Mouse (Mus musculus): Measurements from ENCODE around the gene Sod1.

Gene Sod1

DNA sequence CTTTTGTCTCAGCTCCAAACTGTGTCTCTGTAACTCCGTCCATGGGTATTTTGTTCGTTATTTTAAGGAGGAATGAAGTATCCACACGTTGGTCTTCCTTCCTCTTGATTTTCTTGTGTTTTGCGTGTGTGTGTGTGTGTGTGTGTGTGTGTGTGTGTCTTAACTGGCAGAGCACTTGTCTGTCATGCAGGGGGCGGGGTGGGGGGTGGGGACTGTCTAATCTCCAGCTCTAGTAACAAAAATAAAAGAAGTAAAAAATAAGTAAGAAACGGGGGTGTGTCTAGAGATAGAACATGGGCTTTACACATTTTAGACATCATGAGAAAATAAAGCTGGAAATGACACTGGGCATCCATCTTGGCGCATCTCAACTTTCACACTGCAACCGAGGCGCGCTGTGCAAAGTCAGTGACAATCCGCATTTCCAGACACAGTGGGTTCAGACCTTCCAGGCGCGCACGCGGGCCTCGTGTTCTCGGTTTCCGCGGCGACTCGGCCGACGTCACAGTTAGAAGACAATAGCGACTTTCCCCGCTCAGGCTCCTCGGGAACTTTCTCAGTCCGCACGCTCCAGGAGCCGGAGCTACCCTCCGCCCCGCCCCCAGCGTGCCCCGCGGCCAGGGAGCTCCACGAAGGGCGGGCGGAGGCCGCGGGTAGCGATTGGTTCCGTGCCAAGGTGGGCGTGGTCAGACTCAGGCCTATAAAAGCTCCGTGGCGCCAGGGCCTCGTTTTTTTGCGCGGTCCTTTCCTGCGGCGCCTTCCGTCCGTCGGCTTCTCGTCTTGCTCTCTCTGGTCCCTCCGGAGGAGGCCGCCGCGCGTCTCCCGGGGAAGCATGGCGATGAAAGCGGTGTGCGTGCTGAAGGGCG is at the start of gene Sod1:
TSS of gene Sod1 (plus strand) at position 729 of the 866 bp plus-strand sequence.
- DNase-seq = peak; percentile 98

DNA sequence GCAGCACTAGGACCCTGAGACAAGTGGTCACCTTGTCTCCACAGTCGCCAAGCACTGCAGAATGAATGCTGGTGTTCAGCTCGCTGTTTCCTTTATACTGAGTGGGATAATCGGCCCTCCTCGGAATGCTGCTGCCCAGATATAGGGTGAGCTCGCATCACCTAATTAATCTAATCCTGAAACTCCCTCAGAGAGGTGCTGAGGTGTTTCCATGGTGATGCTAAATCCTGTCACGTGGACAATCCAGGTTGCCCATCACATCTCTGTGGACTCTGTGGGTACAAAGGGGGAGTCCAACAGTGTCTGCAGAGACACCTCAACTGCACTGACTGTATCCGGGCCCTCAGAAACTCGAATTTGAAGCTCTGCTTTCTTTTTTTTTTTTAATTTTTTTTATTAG is 49.1 kb upstream of the Sod1 start:
- no peak for DNase-seq

DNA sequence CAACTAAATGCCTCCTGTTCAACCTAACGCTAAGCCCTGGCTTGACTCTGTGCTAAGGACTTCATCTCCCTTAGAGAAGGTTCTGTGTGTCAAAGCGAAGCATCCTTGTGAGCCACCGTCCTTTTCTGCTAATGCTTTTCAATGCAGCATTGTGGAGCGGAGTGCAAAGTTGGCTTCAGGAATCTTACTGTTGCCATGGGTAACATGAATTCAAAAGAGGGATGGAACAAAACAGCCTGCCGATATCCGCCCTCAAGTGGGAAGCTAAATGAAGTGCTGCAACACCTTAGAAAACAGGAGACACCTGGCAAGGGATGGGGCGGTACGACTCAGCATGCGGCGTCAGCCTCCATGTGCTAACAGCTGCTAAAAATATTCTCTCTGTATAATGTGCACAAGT is 44.1 kb upstream of the Sod1 start:
- no peak for DNase-seq

DNA sequence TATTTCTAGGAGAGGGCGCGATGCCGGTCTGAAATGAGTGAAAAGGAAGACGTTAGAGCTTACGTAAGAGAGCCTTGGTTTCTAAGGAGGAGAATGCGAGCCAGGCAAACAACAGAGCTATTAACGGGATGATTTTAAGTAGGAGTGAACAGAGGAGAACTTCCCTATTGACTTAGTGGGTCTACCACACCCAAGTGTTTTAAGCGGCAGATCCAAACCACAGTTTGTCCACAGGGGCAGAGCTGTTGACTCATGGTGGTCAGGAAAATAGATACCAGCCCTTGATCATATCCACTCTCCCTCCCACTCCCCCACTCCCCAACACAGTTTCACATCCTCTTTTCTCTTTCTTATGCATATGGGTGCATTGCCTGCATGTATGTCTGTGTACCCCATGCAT is 43.1 kb upstream of the Sod1 start:
- peak; percentile 17 for DNase-seq

DNA sequence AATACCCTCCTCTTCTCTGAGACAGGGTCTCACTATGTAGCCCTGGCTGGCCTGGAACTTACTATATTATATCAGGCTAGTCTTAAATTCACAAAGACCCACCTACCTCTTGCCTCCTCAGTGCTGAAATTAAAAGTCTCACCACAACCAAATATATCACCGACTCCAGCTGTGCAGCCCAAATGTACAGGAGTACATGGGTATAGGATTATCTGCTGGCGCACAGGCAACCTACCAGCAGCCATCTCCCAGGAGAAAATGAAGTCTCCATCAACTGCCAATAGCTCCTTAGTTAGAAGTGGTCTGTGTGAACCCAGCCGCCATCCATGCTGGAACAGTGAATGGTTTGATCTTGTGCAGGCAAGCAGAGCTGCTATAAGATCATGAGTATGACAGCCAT is 42.1 kb upstream of the Sod1 start:
- DNase-seq = no peak

DNA sequence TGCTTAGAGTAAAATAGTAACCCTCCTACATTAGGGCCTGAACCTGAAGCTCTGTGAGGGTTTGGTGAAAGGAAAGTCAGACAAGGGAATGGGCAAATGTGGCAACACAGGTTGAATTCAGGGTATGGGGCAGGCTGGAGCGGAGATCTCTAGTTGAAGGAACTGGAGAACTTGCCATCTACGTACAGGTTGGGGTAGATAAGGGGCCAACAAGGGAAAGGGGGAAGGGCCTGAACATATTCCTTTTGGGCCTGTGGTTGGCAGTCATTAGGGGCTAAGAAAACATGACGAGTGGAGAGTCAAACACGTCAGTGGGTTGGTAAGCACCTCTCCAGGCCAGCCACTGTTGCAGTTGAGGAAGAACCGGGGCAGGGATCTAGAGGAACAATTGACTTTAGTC is 40.7 kb upstream of the Sod1 start:
- no peak for DNase-seq

DNA sequence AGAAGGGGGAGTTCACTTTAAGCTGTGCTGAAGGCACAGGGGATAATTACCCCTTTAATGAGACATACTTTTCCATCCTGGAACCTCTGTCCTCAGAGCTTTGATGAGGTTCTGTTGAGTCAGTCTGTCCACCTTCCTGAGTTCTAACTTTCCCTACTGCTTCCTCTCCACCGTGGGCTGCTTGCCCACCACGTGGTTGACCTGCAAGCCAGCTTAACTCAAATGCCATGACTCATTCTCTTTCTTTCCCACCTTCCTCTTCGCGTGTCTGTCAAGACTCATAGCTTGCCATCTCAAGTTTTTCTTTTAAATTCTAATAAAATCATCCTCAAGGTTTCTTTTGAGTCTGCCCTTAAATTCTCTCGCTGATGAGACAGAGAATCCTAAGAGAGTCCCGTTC is 39.6 kb upstream of the Sod1 start:
- DNase-seq = no peak

DNA sequence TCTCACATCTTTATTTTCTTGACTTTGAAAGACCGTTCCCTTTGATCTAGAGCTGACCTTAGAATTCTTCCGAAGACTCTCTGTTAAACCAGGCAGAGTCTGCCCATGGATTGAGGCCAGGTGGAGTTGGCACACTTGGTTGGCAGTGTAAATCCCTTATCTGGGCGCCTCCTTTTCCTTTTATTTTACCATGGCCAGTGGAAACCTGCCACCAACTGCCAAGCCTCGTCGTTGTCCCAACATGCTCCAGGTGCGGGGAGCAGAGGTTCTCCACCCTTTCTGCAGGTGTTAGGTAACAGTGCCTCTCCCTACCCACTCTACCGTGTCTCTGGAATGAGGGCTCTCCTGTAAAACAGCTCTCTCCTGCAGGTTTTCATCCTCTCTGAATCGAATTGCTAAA is 38.9 kb upstream of the Sod1 start:
- no peak for DNase-seq

DNA sequence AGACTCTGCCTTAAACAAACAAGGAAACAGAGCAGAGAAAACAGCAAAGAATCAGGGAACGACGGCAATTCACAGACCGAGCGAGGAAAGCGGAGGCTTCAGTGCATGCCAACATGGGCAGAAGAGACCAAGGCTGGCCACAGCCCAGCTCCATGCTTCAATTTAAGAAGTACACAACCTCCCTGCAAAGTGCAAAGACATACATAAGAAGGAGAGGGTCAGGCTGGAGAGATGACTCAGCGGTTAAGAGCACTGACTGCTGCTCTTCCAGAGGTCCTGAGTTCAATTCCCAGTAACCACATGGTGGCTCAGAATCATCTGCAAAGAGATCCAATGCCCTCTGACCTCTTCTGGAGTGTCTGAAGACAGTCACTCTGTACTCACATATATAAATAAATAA is 36.4 kb upstream of the Sod1 start:
- no peak for DNase-seq

DNA sequence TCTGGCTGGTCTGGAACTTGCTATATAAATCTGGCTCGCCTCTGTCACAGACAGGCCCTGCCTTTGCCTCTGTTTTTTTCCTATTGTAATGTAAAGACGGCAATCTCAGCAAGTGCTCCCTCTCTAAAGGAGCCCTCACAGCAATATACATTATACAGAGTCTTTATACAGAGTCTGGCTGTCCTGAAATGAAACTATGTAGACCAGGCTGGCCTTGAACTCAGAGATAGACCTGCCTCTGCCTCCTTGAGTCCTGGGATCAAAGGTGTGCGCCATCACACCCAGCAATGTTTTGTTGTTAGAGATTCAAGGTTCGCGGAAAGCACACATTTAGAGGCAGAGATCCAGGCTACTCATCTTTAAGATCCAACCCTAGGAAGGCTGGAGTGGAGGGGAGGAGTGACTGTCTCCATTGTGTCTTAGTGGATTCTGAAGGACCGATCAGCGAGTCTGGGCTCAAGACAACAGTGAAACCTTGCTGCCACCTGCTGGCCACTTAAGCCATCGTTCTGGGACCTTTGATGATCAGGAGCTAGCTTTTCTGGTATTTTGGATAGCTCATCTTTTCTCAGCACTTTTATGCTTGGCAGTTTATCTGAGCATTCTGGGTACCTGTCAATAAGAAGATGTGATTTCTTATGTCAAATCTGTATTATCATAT is 34.5 kb upstream of the Sod1 start:
- peak; percentile 76 for DNase-seq

DNA sequence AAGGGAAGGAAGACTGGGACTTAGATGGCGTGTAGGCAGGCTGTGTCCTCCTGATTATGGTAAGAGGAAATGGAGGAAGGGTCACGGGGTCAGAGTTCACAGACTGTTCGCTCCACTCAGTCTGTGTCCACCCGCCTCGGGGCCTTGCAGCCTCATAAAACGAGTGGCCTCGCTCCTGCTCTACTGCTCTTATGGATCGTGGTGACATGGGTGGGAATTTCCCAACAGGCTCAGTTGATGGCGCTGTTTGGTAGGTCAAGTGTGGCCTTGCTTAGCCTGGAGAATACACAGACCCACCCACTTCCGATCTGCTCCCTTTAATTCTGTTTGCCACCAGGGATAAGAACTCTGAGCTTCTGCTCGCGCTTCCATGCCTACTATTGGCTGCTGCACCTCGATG is 33.1 kb upstream of the Sod1 start:
- peak; percentile 66 for DNase-seq

DNA sequence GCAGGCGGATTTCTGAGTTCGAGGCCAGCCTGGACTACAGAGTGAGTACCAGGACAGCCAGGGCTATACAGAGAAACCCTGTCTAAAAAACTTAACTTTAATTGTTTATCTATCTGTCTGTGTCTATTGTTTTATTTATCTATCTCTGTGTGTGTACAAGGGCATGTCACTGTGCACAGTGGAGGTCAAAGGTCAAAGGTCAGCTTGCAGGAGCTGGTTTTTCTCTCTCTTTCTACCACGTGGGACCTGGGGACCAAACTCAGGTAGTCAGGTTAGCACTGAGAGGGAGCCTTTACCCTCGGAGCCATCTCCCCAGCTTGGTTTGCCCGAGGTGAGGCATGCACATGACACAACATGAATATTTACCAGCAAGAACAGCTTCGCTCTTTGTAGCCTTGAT is 29.3 kb upstream of the Sod1 start:
- no peak for DNase-seq

DNA sequence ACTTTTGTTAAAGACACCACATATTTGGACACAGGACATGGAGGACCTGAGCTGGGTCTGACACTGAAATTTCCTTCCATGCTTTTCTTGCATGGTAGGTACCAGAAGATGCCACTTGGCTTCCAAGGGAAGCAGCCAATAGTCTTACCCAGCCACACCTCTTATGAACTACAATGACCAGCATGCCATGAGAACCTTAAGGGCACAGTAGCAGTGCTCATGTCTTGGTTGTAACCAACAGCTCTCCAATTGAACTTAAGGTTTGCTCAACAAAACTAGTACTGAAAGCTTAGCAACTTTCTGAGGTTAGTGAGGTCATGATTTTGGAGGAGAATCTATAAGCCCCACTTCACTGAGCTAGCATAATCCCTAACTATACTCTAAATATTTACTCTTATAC is 26.8 kb upstream of the Sod1 start:
- DNase-seq = no peak

DNA sequence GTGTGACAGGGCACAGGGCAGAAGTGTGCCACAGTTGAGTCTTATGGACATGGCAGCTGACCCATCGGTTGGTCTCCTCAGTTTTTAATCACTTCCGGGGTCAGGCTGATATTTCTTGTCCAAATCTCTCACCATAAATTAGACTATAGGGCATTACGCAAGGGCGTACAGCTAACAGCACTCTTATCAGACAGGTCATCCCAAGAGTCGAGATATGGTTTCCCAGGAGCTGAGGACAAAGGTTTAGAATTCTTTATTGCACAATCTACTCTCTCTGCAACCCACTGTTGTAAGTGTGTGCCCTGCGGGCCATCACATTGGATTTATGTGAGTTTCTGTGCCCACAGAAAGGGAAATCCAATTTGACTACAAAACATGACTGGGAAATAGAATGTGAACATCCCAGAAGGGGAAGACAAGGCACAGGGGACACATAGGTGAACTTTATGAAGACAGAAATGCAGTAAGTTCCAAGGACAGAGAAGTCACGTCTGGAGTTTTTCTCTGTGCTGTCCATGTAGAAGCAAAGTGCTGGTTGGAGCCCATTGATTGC is 23.8 kb upstream of the Sod1 start:
- DNase-seq = no peak

DNA sequence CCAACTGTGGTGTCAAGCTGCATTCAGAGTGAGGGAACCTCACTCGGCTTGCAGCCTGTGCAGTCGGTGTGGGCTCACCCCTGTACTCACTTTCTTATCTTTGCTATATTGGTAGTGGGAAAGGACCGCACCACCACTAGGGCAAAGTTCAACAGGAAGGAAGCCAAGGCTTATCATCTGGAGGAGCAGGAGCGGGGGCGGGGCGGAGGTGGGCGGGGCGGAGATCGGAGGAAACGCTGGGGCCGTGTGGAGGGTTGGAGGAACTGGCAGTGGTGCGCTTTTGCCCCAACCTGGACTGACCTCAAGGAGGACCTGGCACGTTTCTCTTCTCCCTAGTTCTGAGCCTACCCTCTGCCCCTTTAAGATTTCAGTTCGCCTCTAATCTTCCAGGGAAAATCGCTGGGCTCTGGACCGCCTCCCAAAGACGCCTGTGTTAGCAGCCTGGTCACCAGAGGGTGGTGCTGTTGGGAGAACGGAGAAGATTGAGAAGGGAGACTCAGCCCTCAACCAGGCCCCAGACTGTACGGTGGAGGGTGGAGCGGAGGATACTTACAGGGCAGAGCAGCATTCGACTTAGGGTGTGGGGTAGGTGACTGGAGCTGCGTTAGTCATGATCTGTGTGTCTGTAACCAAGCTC is 23.1 kb upstream of the Sod1 start:
- DNase-seq = peak; percentile 95

DNA sequence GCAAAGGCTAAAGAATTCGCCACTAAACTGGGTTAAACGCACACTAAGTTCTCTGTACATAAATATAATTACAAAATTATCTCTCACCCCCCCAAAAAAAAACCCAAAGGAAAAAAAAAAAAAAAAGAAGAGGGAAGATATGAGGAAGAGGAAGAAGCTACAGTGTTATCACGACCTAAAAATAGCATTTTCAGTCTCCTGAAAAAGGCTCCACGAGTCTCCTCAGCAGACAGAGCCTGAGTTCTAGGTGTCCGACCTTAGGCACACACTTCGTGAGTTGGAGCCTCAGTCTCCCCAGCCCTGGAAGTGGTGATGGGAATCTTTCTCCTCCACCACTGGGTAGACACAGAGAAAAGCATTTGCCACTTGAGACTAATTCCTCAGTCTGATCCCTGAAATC is 21.9 kb upstream of the Sod1 start:
- DNase-seq = no peak

DNA sequence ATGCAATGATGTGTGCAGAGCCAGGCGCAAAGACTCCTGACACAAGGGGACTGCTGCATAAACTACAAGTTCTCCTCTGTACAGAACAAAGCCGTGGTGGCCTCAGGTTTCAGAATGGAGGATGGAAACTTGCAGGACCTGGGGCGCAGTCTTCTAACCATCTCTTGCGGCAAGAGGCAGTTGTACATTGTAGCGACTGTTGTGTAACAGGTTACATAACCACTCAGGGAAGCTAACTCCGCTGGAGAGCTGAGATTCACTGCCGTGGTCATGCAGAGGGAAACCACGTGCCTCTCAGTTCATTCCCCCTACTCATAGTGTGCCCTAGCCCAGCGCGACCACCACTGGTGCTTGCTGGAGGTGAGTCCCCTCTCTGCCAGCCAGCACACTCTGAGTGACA is 21.4 kb upstream of the Sod1 start:
- peak; percentile 36 for DNase-seq

DNA sequence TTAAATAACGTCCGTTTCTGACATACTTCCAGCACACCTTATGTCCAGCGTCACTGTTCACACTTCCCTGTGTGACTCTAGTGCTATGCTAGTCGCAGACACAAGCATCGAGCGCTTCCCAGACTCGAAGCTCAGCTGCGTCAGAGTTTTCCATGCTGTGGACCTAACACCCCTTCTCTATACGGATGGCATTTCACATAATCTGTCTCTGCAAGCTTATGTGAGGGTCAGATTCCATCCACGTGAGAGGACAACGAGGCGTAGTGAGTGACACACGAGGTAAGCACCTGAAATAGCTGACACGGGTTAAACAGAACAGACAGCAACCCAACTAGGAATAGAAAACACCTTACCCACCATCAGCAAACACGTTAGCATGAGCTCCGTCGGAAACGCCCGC is 18.4 kb upstream of the Sod1 start:
- no peak for DNase-seq

DNA sequence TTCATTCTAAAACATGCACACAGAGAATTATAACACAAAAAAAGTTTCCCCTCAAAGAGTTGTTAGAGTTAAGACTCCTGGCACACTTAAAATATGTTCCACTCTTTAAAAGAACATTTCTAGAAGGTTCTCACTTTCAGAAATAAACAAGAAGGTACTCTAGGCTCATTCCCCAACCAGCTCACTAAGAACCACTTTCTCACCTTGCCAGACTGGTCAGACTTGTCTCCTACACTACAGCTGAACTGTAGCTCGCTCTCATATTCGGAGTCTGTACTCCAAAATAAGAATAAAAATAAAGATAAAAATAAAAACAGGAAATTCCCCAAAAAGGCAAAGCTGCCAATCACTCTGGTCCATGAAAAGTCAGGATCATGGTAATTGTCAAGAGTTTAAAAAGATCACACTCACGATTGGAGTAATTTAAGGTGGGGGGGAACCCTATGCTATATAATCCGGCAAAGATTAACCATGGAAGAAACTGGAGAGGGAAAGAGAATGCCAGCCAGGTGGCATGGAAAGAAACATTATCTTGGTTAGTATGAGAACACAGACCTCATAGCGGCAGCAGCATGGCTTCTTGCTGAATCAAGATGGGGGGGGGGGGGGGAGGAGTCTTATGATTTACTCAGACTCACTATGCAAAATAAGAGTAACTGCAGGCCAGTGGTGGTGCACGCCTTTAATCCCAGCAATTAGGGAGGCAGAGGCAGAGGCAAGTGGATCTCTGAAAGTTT is 17.2 kb upstream of the Sod1 start:
- DNase-seq = no peak

DNA sequence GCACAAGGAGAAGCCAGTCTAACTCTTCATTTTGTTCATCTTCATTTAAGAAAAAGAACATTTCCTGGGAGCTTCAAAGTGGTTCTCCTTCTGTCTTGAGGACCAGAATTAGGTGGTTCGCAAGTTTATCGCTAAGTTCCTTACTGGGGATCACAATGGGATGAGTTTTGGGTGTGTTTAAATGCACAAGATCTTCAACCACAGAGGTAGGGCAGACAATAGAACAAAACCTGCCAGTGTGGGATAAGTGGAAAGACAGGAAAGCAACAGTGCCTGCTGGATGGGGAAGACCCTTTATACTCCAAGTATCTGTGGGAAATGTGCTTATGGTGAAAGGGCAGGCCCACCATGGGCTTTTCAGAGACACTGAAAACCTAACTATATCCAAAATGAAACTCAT is 15.7 kb upstream of the Sod1 start:
- DNase-seq = no peak

DNA sequence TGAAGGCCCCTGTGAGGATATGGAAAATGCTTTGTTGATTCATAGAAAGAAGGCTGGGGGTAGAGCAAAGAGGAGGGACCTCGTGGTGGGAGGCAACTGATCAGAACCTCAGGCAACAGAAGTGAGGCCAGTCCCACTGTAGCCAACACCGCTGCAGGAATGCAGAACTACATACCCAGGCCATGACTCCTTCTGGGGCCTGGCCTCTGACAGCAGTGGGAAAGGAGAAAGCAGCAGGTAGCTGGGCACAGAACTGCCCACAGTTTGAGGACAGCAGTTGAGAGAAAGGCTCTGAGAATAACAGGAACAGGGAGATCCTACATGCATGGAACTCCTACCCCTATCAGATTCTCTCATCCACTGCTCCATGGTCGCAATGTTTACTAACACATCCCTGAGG is 11.6 kb upstream of the Sod1 start:
- no peak for DNase-seq

DNA sequence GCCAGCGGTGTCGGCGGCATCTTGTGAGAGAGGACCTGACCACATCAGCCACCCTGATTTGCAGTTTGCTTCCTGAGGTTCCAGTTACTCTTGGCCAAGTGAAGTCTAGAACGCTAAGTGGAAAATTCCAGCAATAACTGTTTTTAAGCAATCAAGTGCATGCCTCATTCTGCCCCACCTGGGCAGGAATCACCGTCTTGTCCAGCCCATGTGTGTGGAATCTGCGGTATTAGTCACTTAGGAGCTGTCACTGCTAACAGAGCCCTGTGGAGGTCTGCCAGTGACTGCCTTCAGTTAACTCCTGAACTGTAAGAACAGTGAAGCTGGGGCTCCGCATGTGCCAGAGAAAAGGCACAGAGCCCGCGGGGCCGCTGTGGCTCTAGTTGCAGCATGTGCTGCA is 9.8 kb upstream of the Sod1 start:
- DNase-seq = no peak

DNA sequence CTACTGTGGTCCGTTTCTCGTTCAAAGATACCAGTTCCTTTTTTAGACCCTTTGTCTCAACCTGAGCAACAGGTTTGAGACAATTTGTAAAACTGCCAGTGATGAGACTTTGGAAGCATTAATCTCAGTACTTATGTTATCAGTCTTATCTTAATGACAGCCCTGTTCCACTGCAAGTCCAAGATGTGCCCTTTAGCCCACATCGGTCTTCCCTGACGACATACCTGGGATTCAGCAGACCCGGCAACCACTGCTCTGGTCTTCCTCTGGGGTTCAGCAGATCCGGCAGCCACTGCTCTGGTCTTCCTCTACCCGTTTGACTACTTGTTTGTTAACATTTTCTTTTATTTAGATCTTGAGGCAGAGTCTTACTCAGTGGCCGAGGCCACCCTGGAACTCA is 8.8 kb upstream of the Sod1 start:
- no peak for DNase-seq
